Mouse (Mus musculus): ENCODE measurements at regions not wholly inside any gene's neighbourhood (a gene's known extent, or its start where the extent isn't known, plus 50 kb on each side); places are given as distances from the start of the nearest gene placed in this dataset.
A peak's percentile ranks its signal among the peaks of the same experiment; 100 is the strongest.

DNA sequence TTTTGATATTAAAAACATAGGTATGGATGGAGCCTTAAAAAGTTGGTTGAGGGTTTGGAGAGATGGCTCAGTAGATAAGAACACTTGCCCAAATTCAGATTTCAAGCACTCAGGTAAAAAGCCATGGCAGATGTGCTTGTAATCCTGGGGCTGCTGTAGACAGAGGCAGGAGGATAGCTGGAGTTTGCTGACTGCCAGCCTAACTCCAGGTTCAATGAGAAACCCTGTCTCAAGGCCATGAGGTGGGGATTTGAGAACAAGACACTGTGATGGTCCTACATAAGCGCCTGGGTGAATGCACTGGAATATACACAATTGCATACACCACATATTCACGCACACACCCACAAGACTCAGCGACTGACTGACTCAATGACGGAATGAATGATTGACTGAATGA is 71.3 kb upstream of the Foxn3 start:
- Histone ChIP-seq H3K27ac (ENCODE audit: low read length) (no peak overlapping the region), H3K4me2 (ENCODE audit: low read depth, low read length) (no peak overlapping the region), H3K4me3 (ENCODE audit: low read length) (no peak overlapping the region), H3K4me1 (replicated peaks; ENCODE audit: control insufficient read depth, insufficient read depth, low read length) (no peaks in the 10 kb centered on the region), H3K9ac (ENCODE audit: low read length) (no peak overlapping the region), H3K27me3 (ENCODE audit: control insufficient read depth, insufficient read depth, low read depth, low read length) (no peaks in the 10 kb centered on the region), H3K36me3 (ENCODE audit: control insufficient read depth, insufficient read depth, low read length) (no peaks in the 10 kb centered on the region), H3K9me3 (ENCODE audit: control insufficient read depth, low read length) (peaks cover 3% of the 10 kb centered on the region; the same call in 1 of the 2 replicates)
- ATAC-seq (ENCODE audit: low read depth): no peak
- 94% methylated on average over 4 of the region's 4 CpGs for WGBS

DNA sequence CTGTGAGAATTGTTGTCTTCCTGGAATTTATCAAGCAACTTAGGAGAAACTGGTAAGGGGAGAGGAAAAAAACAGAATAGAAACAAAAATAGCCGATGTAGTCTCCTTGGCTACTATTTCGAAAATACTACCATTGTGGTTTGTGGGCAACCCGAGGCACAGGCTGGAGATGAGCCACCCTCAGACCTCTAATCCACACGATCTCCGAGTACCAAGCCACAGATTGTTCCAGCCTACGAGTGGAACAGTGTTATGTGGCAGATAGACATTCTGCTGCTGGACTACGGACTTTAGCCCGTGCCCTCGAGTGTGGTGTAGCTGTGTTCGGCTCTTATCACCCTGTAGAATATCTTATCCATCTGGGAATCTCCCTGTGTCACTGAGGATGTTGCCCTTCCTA is 70.3 kb upstream of the Foxn3 start:
- Histone ChIP-seq H3K4me1 (replicated peaks; ENCODE audit: control insufficient read depth, insufficient read depth, low read length) (no peaks in the 10 kb centered on the region), H3K36me3 (ENCODE audit: control insufficient read depth, insufficient read depth, low read length) (no peaks in the 10 kb centered on the region), H3K4me3 (ENCODE audit: low read length) (no peak overlapping the region), H3K27ac (ENCODE audit: low read length) (no peak overlapping the region), H3K4me2 (ENCODE audit: low read depth, low read length) (no peak overlapping the region), H3K27me3 (ENCODE audit: control insufficient read depth, insufficient read depth, low read depth, low read length) (no peaks in the 10 kb centered on the region), H3K9me3 (ENCODE audit: control insufficient read depth, low read length) (peaks cover 3% of the 10 kb centered on the region; the same call in 1 of the 2 replicates), H3K9ac (ENCODE audit: low read length) (no peak overlapping the region)
- WGBS: 78% methylated on average over 10 of the region's 10 CpGs
- ATAC-seq (ENCODE audit: low read depth): no peak

DNA sequence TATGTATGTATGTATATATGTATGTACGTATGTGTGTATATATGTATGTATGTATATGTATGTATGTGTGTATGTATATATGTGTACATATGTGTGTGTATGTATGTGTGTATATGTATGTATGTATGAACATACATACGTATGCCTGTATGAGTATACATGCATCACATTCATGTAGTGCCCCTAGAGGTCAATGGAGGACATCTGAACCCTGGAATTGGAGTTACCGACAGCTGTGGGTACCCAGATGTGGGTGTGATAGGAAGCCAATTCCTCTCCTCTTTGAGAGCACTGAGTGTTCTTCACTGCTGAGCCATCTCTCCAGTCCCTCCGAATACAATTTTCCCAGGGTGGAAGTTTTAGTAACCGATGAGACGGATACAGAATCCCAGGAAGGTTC is 69.6 kb upstream of the Foxn3 start:
- no peak for ATAC-seq (ENCODE audit: low read depth)
- Histone ChIP-seq H3K4me2 (ENCODE audit: low read depth, low read length) (no peak overlapping the region), H3K27me3 (ENCODE audit: control insufficient read depth, insufficient read depth, low read depth, low read length) (no peaks in the 10 kb centered on the region), H3K9ac (ENCODE audit: low read length) (no peak overlapping the region), H3K36me3 (ENCODE audit: control insufficient read depth, insufficient read depth, low read length) (no peaks in the 10 kb centered on the region), H3K9me3 (ENCODE audit: control insufficient read depth, low read length) (peaks cover 3% of the 10 kb centered on the region; the same call in 1 of the 2 replicates), H3K27ac (ENCODE audit: low read length) (no peak overlapping the region), H3K4me3 (ENCODE audit: low read length) (no peak overlapping the region), H3K4me1 (replicated peaks; ENCODE audit: control insufficient read depth, insufficient read depth, low read length) (peaks cover 3% of the 10 kb centered on the region; the same call in 1 of the 2 replicates)
- 90% methylated on average over 6 of the region's 6 CpGs for WGBS

DNA sequence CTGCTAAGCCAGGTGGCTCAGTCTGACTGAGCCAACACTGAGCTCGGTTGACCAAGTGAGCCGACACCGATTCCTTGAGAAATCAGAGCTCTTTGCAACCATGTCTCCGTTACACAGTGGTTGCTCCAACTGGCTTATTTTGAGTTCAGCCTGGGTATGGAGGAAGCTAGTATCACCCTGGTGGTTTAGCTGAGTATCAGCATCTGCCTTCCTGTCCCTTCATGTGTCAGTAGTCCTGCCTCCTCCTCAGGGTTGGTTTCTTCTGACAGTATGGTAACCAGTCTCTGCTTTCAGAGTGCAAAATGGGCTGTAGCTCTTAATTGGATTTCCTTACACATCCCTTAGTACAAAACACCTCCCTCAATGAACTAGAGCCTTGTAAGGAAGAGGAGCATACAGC is 66.2 kb upstream of the Foxn3 start:
- WGBS: 88% methylated on average over 4 of the region's 4 CpGs
- Histone ChIP-seq H3K36me3 (ENCODE audit: control insufficient read depth, insufficient read depth, low read length) (no peaks in the 10 kb centered on the region), H3K4me1 (replicated peaks; ENCODE audit: control insufficient read depth, insufficient read depth, low read length) (peaks cover 6% of the 10 kb centered on the region), H3K27ac (ENCODE audit: low read length) (no peak overlapping the region), H3K27me3 (ENCODE audit: control insufficient read depth, insufficient read depth, low read depth, low read length) (no peaks in the 10 kb centered on the region), H3K4me2 (ENCODE audit: low read depth, low read length) (no peak overlapping the region), H3K9ac (ENCODE audit: low read length) (no peak overlapping the region), H3K4me3 (ENCODE audit: low read length) (no peak overlapping the region), H3K9me3 (ENCODE audit: control insufficient read depth, low read length) (no peaks in the 10 kb centered on the region)
- no peak for ATAC-seq (ENCODE audit: low read depth)

DNA sequence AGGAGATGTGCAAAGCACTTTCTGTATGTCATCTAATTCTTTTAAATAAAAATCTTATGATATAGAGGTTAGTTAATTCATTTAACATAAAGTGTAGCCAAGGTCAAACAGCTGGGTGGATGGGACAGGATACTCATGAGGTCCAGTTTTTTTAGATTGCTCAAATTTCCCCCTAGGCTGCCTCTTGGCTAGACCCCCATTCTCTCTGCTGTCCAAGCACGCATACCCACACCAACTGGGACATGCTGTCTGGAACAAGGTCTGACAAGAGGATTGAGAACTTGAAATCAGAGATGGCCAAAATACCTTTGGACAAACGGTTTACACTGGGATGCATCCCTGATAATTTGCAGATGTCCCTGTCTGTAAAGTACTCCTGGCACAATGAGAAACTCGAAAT is 65.0 kb upstream of the Foxn3 start:
- H3K27ac ChIP-seq (ENCODE audit: low read length): no peak overlapping the region

DNA sequence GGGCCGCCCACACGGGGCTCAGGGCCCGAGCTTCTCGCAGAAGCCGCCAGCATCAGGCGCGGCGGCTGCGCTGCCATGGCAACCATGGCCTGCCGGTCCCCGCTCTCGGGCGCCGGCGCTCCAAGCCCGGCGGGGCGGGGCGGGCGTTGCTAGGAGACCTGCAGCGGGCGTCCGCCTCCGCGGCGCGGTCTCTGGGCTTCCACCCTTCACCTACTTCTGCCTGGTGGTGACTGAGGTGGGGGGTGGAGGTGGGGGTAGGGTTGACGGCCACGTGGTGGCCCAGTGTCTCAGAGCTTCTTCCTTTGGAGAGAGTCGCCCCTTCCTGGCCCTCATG is 64.5 kb upstream of the Foxn3 start:
- H3K27me3 ChIP-seq (ENCODE audit: control insufficient read depth, insufficient read depth, low read depth, low read length): no peaks in the 10 kb centered on the region
- under 1% methylated on average over 30 of the region's 30 CpGs for WGBS

More for the DNA sequence above, 65.0 kb upstream of the Foxn3 start:
- H3K9me3 ChIP-seq (ENCODE audit: control insufficient read depth, low read length): no peaks in the 10 kb centered on the region
- H3K4me3 ChIP-seq (ENCODE audit: low read length): no peak overlapping the region
- no peak overlapping the region for H3K9ac ChIP-seq (ENCODE audit: low read length)
- peak overlapping the region; percentile 74 for H3K4me2 ChIP-seq (ENCODE audit: low read depth, low read length)
- H3K36me3 ChIP-seq (ENCODE audit: control insufficient read depth, insufficient read depth, low read length): no peaks in the 10 kb centered on the region
- 61% methylated on average over 3 of the region's 3 CpGs for WGBS
- peaks cover 6% of the 10 kb centered on the region for H3K4me1 ChIP-seq (replicated peaks; ENCODE audit: control insufficient read depth, insufficient read depth, low read length)
- no peaks in the 10 kb centered on the region for H3K27me3 ChIP-seq (ENCODE audit: control insufficient read depth, insufficient read depth, low read depth, low read length)
- ATAC-seq (ENCODE audit: low read depth): no peak

DNA sequence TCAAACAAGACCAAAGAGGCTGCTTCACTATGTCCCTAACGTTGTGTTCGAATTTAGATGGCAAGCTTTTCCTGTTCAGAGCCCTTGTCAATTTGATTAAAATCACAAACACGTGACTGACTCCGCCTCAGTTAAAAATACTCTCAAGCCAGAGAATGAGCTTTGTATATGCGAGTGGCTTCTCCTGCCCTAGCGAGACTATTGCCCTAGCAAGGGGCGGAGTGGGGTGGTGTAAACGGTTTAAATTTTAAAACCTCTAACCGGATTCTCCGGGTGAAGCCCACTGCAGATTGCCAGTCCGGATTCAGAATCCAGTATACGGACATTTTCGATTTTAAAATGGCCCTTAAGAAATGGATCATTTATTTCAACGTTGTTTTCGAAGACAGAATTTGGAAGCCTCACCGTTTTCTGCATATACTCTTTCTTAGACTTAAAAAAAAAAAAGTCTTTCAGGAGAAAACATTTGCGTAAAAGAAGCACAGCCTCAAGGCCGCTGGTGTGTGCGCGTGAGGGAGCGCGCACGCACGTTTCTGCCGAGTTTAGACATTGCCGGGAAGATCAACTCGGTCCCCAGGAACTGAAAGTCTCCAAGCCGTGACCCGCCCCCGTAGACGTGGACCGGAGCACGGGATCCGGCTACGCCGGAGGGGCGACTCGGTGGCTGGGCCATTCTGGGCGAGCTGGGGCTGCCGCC is 64.0 kb upstream of the Foxn3 start:
- H3K4me3 ChIP-seq (ENCODE audit: low read length): peak overlapping the region; percentile 62
- peak overlapping the region; percentile 46 for H3K9ac ChIP-seq (ENCODE audit: low read length)
- H3K9me3 ChIP-seq (ENCODE audit: control insufficient read depth, low read length): no peaks in the 10 kb centered on the region
- H3K36me3 ChIP-seq (ENCODE audit: control insufficient read depth, insufficient read depth, low read length): no peaks in the 10 kb centered on the region
- peak overlapping the region; percentile 74 for H3K4me2 ChIP-seq (ENCODE audit: low read depth, low read length)
- no peak for ATAC-seq (ENCODE audit: low read depth)
- 1% methylated on average over 40 of the region's 40 CpGs for WGBS
- peaks cover 6% of the 10 kb centered on the region for H3K4me1 ChIP-seq (replicated peaks; ENCODE audit: control insufficient read depth, insufficient read depth, low read length)
- no peak overlapping the region for H3K27ac ChIP-seq (ENCODE audit: low read length)
- no peaks in the 10 kb centered on the region for H3K27me3 ChIP-seq (ENCODE audit: control insufficient read depth, insufficient read depth, low read depth, low read length)

More for the DNA sequence above, 64.5 kb upstream of the Foxn3 start:
- Histone ChIP-seq H3K9ac (ENCODE audit: low read length) (peak overlapping the region; percentile 46; the same call in 1 of the 2 replicates), H3K4me1 (replicated peaks; ENCODE audit: control insufficient read depth, insufficient read depth, low read length) (peaks cover 6% of the 10 kb centered on the region), H3K4me2 (ENCODE audit: low read depth, low read length) (peak overlapping the region; percentile 74), H3K27ac (ENCODE audit: low read length) (no peak overlapping the region), H3K9me3 (ENCODE audit: control insufficient read depth, low read length) (no peaks in the 10 kb centered on the region), H3K36me3 (ENCODE audit: control insufficient read depth, insufficient read depth, low read length) (no peaks in the 10 kb centered on the region), H3K4me3 (ENCODE audit: low read length) (peak overlapping the region; percentile 62)
- ATAC-seq (ENCODE audit: low read depth): peak; percentile 95

DNA sequence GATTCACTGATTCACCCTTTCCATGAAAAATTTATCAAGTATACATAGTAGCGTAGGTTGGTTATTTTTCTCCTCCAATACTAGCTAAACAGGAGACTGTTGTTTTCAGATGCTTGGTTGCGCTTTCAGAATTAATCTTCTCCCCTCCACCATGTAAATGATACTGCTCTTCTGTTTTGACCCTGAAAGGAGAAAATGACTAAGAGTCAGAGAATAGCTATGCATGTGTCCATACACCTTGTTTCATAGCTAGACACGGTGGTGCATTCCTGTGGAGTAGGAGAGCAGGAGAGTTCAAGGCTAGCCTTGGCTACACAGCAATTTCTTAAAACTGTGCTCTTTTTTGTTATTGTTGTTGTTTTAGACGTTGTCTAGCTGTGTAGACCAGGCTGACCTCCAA is 62.8 kb upstream of the Foxn3 start:
- no peak overlapping the region for H3K4me3 ChIP-seq (ENCODE audit: low read length)

DNA sequence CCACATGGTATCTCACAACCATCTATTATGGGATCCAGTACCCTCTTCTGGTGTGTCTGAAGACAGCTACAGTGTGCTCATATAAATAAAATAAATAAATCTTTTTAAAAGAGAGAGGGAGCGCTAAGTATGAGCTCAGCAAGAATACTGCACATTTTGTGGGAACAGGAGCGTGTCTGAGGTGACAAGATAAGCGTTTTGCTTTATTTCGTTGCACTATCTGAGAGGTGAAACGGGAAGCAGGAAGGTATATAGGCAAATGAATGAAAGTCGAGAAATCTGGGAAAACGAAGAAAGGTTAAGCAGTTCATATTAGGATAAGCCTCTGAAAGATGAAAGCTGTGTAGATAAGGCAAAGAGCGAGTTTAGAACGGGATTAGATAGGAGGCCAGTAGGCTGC is 61.7 kb upstream of the Foxn3 start:
- Histone ChIP-seq H3K4me2 (ENCODE audit: low read depth, low read length) (no peak overlapping the region), H3K9me3 (ENCODE audit: control insufficient read depth, low read length) (no peaks in the 10 kb centered on the region), H3K27me3 (ENCODE audit: control insufficient read depth, insufficient read depth, low read depth, low read length) (no peaks in the 10 kb centered on the region), H3K27ac (ENCODE audit: low read length) (no peak overlapping the region), H3K36me3 (ENCODE audit: control insufficient read depth, insufficient read depth, low read length) (no peaks in the 10 kb centered on the region), H3K4me3 (ENCODE audit: low read length) (no peak overlapping the region), H3K9ac (ENCODE audit: low read length) (no peak overlapping the region), H3K4me1 (replicated peaks; ENCODE audit: control insufficient read depth, insufficient read depth, low read length) (peaks cover 6% of the 10 kb centered on the region)
- WGBS: 56% methylated on average over 9 of the region's 9 CpGs
- no peak for ATAC-seq (ENCODE audit: low read depth)

More for the DNA sequence above, 62.8 kb upstream of the Foxn3 start:
- H3K27ac ChIP-seq (ENCODE audit: low read length): no peak overlapping the region
- H3K9ac ChIP-seq (ENCODE audit: low read length): no peak overlapping the region
- peaks cover 6% of the 10 kb centered on the region for H3K4me1 ChIP-seq (replicated peaks; ENCODE audit: control insufficient read depth, insufficient read depth, low read length)
- no peak overlapping the region for H3K4me2 ChIP-seq (ENCODE audit: low read depth, low read length)
- H3K27me3 ChIP-seq (ENCODE audit: control insufficient read depth, insufficient read depth, low read depth, low read length): no peaks in the 10 kb centered on the region
- no peaks in the 10 kb centered on the region for H3K9me3 ChIP-seq (ENCODE audit: control insufficient read depth, low read length)
- no peaks in the 10 kb centered on the region for H3K36me3 ChIP-seq (ENCODE audit: control insufficient read depth, insufficient read depth, low read length)
- 84% methylated on average over 4 of the region's 4 CpGs for WGBS
- ATAC-seq (ENCODE audit: low read depth): no peak

DNA sequence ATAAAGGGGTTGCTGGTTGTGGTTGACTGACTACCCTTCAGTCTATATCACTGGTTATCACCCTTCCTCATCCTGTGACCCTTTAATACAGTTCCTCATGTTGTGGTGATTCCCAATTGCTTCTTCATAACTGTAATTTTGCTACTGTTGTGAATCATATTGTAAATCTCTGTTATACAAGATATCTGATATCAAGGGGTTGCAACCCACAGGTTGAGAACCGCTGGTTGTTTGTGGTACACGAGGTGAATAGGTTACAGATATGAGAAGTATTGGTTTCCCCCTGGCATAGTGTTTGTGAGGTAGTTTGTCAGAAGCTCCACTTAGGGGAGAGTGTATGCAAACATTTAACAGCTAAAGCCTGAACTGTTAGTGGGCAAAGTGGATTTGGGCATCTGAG is 58.9 kb upstream of the Foxn3 start:
- WGBS: 72% methylated on average over 2 of the region's 2 CpGs
- ATAC-seq (ENCODE audit: low read depth): no peak
- Histone ChIP-seq H3K4me2 (ENCODE audit: low read depth, low read length) (no peak overlapping the region), H3K4me3 (ENCODE audit: low read length) (no peak overlapping the region), H3K4me1 (replicated peaks; ENCODE audit: control insufficient read depth, insufficient read depth, low read length) (peaks cover 2% of the 10 kb centered on the region), H3K9me3 (ENCODE audit: control insufficient read depth, low read length) (no peaks in the 10 kb centered on the region), H3K36me3 (ENCODE audit: control insufficient read depth, insufficient read depth, low read length) (no peaks in the 10 kb centered on the region), H3K9ac (ENCODE audit: low read length) (no peak overlapping the region), H3K27me3 (ENCODE audit: control insufficient read depth, insufficient read depth, low read depth, low read length) (no peaks in the 10 kb centered on the region), H3K27ac (ENCODE audit: low read length) (no peak overlapping the region)

Data from lung, embryonic 16.5 days (tissue).